Mouse (Mus musculus) liver, postnatal 0 days (tissue): ENCODE measurements around the gene Ybx2. TPM values are rescaled to one million over a fixed set of nuclear protein-coding genes. Genes with fewer than 3 reads are reported as not detected.

Experiments
- ATAC-seq: fragments of 200-750 bp; cut with Nextera tagmentation; 2 replicates; pipeline ENCODE4 v1.8.0; 2017; ENCODE audit warnings: mild to moderate bottlenecking, moderate library complexity
- DNase-seq: peaks from one replicate; pipeline ENCODE4 v3.0.0-alpha.2; 2016
- H3K27ac ChIP-seq: fragments of 300-500 bp; sonication (generic); 2 replicates; pipeline ENCODE4 v1.5.1; 2014; ENCODE audit warnings: antibody characterized with exemption, moderate library complexity, mild to moderate bottlenecking, low read depth
- H3K27me3 ChIP-seq: fragments of 300-500 bp; sonication (generic); 2 replicates; pipeline ENCODE4 v1.6.1; 2014; ENCODE audit warnings: low read length, control low read depth, mixed read lengths; ENCODE audit not compliant: insufficient read depth
- H3K36me3 ChIP-seq: fragments of 300-500 bp; sonication (generic); replicated peaks from 2 replicates; pipeline ENCODE4 v1.6.1; 2014; ENCODE audit warnings: mild to moderate bottlenecking, control low read depth, low read length, moderate library complexity, mixed read lengths; ENCODE audit not compliant: insufficient read depth
- H3K4me1 ChIP-seq: fragments of 300-500 bp; sonication (generic); 2 replicates; pipeline ENCODE4 v1.6.1; 2014; ENCODE audit warnings: antibody characterized with exemption, mild to moderate bottlenecking, control low read depth; ENCODE audit not compliant: insufficient read depth
- H3K4me2 ChIP-seq: fragments of 300-500 bp; sonication (generic); 2 replicates; pipeline ENCODE4 v1.6.1; 2014; ENCODE audit warnings: low read depth, mild to moderate bottlenecking, low read length, moderate library complexity, mixed read lengths
- H3K4me3 ChIP-seq: fragments of 300-500 bp; sonication (generic); 2 replicates; pipeline ENCODE4 v1.5.1; 2014; ENCODE audit warnings: low read depth, low read length
- H3K9ac ChIP-seq: fragments of 300-500 bp; sonication (generic); replicated peaks from 2 replicates; pipeline ENCODE4 v1.6.1; 2014; ENCODE audit warnings: mild to moderate bottlenecking, moderate library complexity
- H3K9me3 ChIP-seq: fragments of 300-500 bp; sonication (generic); 2 replicates; pipeline ENCODE4 v1.6.1; 2016; ENCODE audit warnings: mild to moderate bottlenecking, control low read depth, low read length, mixed read lengths
- CTCF ChIP-seq: sonication (generic); IDR thresholded peaks from 2 replicates; pipeline ENCODE4 v1.5.1; 2016; ENCODE audit warnings: antibody characterized with exemption, low read depth
- EP300 ChIP-seq: IDR thresholded peaks from 2 replicates; pipeline ENCODE4 v1.6.1; 2016; ENCODE audit warnings: antibody characterized with exemption, low read depth, mild to moderate bottlenecking
- WGBS: fragments of 180-500 bp; shearing (Covaris S2); extraction: QIAGEN DNeasy Blood & Tissue Kit; methylation state at CpG from one replicate; pipeline ENCODE4 v1.1.7; 2014; ENCODE audit not compliant: insufficient replicate concordance; 5-methylcytosine and 5-hydroxymethylcytosine counted together
- polyA plus RNA-seq: library from polyadenylated mRNA; unstranded; fragments of >200 nt; fragmentation: Nextera tagmentation; extraction: Ambion mirVana; gene quantifications from 2 replicates; pipeline ENCODE4 v1.2.1, GENCODE M21; 2015

Ybx2 gene
- polyA plus RNA-seq, result not detected in 2 replicates

DNA sequence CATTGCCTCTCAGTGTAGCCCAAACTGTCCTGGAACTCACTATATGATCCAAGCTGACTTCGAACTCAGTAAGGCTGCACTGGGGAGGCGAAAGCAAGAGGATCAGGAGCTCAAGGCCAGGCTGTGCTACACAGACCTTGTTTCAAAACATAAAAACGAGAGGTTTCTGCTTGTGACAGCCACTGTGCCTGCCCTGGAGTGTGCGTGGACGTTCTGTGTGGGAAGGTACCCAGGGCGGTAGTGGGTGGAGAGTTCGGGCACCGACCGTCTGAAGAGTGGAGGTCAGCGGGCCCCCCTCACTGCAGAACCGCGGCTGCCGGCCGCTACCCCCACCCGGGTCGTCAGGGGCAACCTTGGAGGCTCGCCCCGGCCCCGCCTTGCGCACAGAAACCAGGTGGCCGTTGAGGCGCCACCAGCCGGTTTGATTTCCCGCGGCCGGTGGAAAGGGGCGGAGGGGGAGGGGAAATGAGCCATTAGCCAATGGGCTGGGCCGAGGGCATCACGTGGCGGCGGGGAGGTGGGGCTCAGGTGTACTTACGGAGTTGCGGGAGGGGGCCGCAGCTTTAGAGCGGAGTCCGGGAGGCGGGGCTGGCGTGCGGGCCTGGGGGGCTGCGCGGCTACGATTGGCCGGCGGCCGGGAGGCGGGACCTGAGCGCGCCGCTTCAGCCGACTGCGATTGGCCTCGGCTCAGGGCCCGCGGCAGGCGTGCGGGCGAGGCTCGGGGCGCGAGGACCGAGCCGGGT, at the start of gene Ybx2:
Gene Ybx2 (plus strand): TSS at position 660 of the 743 bp plus-strand sequence.
- peak within 1 kb of the TSS; percentile 87 for H3K4me2 ChIP-seq
- H3K27ac ChIP-seq, result no peak within 1 kb of the TSS
- peak within 1 kb of the TSS; percentile 50 for H3K4me3 ChIP-seq
- H3K4me1 ChIP-seq, result peaks cover 21% of the 10 kb centered on the region
- H3K9ac ChIP-seq, result 0 out of 2 replicates have a peak within 1 kb of the TSS, but pooled peaks have one; percentile 8
- WGBS, result 2% methylated on average over 43 of the region's 62 CpGs
- no peaks in the 10 kb centered on the region for H3K9me3 ChIP-seq
- peaks cover 52% of the 10 kb centered on the region for H3K27me3 ChIP-seq
- ATAC-seq, result peak; percentile 63
- no peak for TF ChIP-seq EP300
- TF ChIP-seq CTCF, result 0 out of 2 replicates have a peak, but pooled peaks have one; percentile 19
- DNase-seq, result peak; percentile 87
- H3K36me3 ChIP-seq, result no peaks in the 10 kb centered on the region

DNA sequence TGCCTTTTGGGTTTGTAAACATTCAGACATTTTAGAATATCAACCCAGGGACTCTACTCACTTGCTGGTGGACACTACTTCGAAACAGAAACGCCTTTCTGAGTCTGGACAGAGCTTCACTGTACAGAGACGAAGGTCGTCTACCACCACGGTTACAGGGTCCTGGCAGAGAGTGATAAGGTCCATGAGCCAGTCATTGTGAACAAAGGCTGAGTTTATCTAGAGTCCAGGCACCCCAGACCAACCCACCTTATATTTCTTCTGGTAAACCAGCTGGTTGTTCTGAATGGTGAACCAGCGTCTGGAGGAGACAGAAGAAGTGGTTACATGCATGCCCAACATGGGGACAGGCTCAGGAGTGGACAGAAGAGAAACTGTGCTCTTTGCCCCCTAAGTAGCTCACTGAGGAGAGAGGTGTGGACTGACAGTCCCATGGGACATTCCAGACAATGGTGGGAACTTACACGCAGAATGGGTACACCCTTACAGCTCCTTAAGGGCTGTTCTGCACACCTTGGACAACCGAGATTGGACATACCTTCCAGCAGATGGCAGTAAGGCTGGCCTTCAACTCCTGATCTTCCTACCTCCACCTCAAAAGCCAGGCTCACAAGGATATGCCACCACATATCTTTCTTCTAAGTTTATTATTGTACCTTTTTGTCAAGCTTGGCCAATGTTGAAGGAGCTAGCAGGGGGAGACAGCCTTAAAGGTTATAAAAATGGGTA, 48.5 kb upstream of the Ybx2 start:
- ATAC-seq, result peak; percentile 57
- Histone ChIP-seq H3K27me3 (no peaks in the 10 kb centered on the region), H3K4me2 (peak overlapping the region; percentile 31; the same call in 1 of the 2 replicates), H3K36me3 (0 out of 2 replicates have a peak, but pooled peaks cover 13% of the 10 kb centered on the region), H3K4me3 (no peak overlapping the region), H3K27ac (0 out of 2 replicates have a peak overlapping the region, but pooled peaks have one; percentile 7), H3K9me3 (no peaks in the 10 kb centered on the region), H3K4me1 (peaks cover 18% of the 10 kb centered on the region), H3K9ac (no peak overlapping the region)
- 39% methylated on average over 8 of the region's 8 CpGs for WGBS
- DNase-seq, result no peak
- TF ChIP-seq EP300 (no peak; the same call in 1 of the 2 replicates), CTCF (peak; percentile 72)

DNA sequence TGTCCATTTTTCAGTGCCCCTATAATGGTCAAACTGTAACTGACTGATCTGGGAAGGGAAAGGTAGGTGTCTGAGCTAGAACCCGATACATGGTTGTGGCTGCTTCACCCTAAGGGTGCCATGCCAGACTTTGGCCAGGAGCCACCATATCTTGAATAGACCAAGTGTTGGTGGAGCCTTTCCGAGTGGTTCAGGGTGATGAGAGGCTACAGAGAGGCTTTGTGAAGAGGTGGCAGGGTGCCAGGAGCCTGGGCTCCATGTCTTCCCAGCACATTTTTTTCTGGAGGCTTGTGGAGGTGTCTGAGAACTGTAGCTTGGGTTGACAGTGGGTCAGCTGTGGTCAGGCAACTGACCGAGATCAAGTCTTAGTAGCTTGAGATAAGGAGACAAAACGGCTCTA, 44.1 kb upstream of the Ybx2 start:
- H3K9me3 ChIP-seq, result no peaks in the 10 kb centered on the region
- H3K4me3 ChIP-seq, result no peak overlapping the region
- peak overlapping the region; percentile 38 for H3K9ac ChIP-seq
- WGBS, result 50% methylated on average over 4 of the region's 4 CpGs
- 0 out of 2 replicates have a peak, but pooled peaks cover 6% of the 10 kb centered on the region for H3K36me3 ChIP-seq
- no peaks in the 10 kb centered on the region for H3K27me3 ChIP-seq
- TF ChIP-seq CTCF (no peak), EP300 (no peak)
- no peak for DNase-seq
- H3K4me2 ChIP-seq, result no peak overlapping the region
- peaks cover 25% of the 10 kb centered on the region for H3K4me1 ChIP-seq
- no peak overlapping the region for H3K27ac ChIP-seq
- no peak for ATAC-seq

- peak overlapping the region; percentile 26; the same call in 1 of the 2 replicates for H3K4me3 ChIP-seq
- H3K27me3 ChIP-seq, result 0 out of 2 replicates have a peak, but pooled peaks cover 2% of the 10 kb centered on the region
- ATAC-seq, result no peak; the same call in 1 of the 2 replicates
- H3K9me3 ChIP-seq, result no peaks in the 10 kb centered on the region
- peak overlapping the region; percentile 85 for H3K27ac ChIP-seq
- 25% methylated on average over 5 of the region's 5 CpGs for WGBS
- DNase-seq, result no peak
- peaks cover 20% of the 10 kb centered on the region for H3K4me1 ChIP-seq
- TF ChIP-seq CTCF, result no peak
- TF ChIP-seq EP300, result no peak
- 0 out of 2 replicates have a peak overlapping the region, but pooled peaks have one; percentile 10 for H3K9ac ChIP-seq
- peak overlapping the region; percentile 49 for H3K4me2 ChIP-seq
- H3K36me3 ChIP-seq, result 0 out of 2 replicates have a peak, but pooled peaks cover 2% of the 10 kb centered on the region
Observed at GRCm38 (mm10) chr11:69894671-69895070, 40.9 kb upstream of the Ybx2 start.

GRCm38 (mm10) chr11:69895291-69895690, 40.3 kb upstream of the Ybx2 start, which contains the start of gene Acap1:
Gene Acap1 (minus strand): TSS chr11:69895539.
- 39% methylated on average over 4 of the region's 4 CpGs for WGBS
- peak within 1 kb of the TSS; percentile 10; the same call in 1 of the 2 replicates for H3K9ac ChIP-seq
- peak within 1 kb of the TSS; percentile 49 for H3K4me2 ChIP-seq
- TF ChIP-seq EP300 (no peak), CTCF (no peak)
- DNase-seq (peak; percentile 64), ATAC-seq (peak; percentile 46; the same call in 1 of the 2 replicates)
- 0 out of 2 replicates have a peak, but pooled peaks cover 2% of the 10 kb centered on the region for H3K36me3 ChIP-seq
- 0 out of 2 replicates have a peak, but pooled peaks cover 5% of the 10 kb centered on the region for H3K27me3 ChIP-seq
- H3K27ac ChIP-seq, result peak within 1 kb of the TSS; percentile 85
- peak within 1 kb of the TSS; percentile 26 for H3K4me3 ChIP-seq
- peaks cover 23% of the 10 kb centered on the region for H3K4me1 ChIP-seq
- no peaks in the 10 kb centered on the region for H3K9me3 ChIP-seq
